Mouse (Mus musculus): ENCODE results near the gene Slc16a8. TPM values are rescaled to one million over a fixed set of nuclear protein-coding genes. Genes with fewer than 3 reads are reported as not detected.

The Slc16a8 gene
- total and polyA plus RNA-seq, 3 experiments, result 0.16 to 0.57 (median 0.39) TPM

GRCm38 (mm10) chr15:79282434-79282833 lies 27.9 kb upstream of the Slc16a8 start:
- Histone ChIP-seq H3K4me3 (no peak overlapping the region), H3K9ac (ENCODE audit: low read depth, low read length) (no peak overlapping the region), H3K4me1 (ENCODE audit: control insufficient read depth, insufficient read depth, low read length) (no peaks in the 10 kb centered on the region), H3K27ac (no peak overlapping the region), H3K27me3 (ENCODE audit: control insufficient read depth, insufficient read depth, low read length) (no peaks in the 10 kb centered on the region), H3K36me3 (ENCODE audit: control insufficient read depth, insufficient read depth, low read length) (no peaks in the 10 kb centered on the region), H3K79me2 (replicated peaks; ENCODE audit: control insufficient read depth, insufficient read depth, low read length) (no peaks in the 10 kb centered on the region)
- TF ChIP-seq CTCF (IDR thresholded peaks at IDR 0.05), result no peak
- DNase-seq, result no peak
- intact Hi-C loops (cut with DNase I), result loop anchor here (5.0 kb wide), 2 partner anchors 40 to 185 kb away; no protein-coding TSS in a partner anchor
- 80% methylated on average over 5 of the region's 5 CpGs for WGBS

GRCm38 (mm10) chr15:79281389-79281788 lies 26.8 kb upstream of the Slc16a8 start:
- no peak overlapping the region for H3K9ac ChIP-seq (ENCODE audit: low read depth, low read length)
- H3K36me3 ChIP-seq (ENCODE audit: control insufficient read depth, insufficient read depth, low read length), result no peaks in the 10 kb centered on the region
- no peak overlapping the region for H3K27ac ChIP-seq
- intact Hi-C loops (cut with DNase I), result loop anchor here (5.0 kb wide), 2 partner anchors 41 to 186 kb away; no protein-coding TSS in a partner anchor
- no peaks in the 10 kb centered on the region for H3K79me2 ChIP-seq (replicated peaks; ENCODE audit: control insufficient read depth, insufficient read depth, low read length)
- TF ChIP-seq EP300 (IDR thresholded peaks at IDR 0.05; ENCODE audit: insufficient read depth, low read depth, low read length) (no peak), CTCF (IDR thresholded peaks at IDR 0.05) (no peak), POLR2A (IDR thresholded peaks at IDR 0.05; ENCODE audit: insufficient read depth, low read depth, low read length) (no peak)
- H3K4me3 ChIP-seq, result no peak overlapping the region
- no peaks in the 10 kb centered on the region for H3K27me3 ChIP-seq (ENCODE audit: control insufficient read depth, insufficient read depth, low read length)
- DNase-seq, result no peak
- 84% methylated on average over 1 of the region's 1 CpGs for WGBS
- H3K4me1 ChIP-seq (ENCODE audit: control insufficient read depth, insufficient read depth, low read length), result no peaks in the 10 kb centered on the region

GRCm38 (mm10) chr15:79280850-79281249 lies 26.3 kb upstream of the Slc16a8 start:
- Histone ChIP-seq H3K36me3 (ENCODE audit: control insufficient read depth, insufficient read depth, low read length) (no peaks in the 10 kb centered on the region), H3K27ac (no peak overlapping the region), H3K79me2 (replicated peaks; ENCODE audit: control insufficient read depth, insufficient read depth, low read length) (no peaks in the 10 kb centered on the region), H3K9ac (ENCODE audit: low read depth, low read length) (no peak overlapping the region), H3K4me3 (no peak overlapping the region), H3K27me3 (ENCODE audit: control insufficient read depth, insufficient read depth, low read length) (no peaks in the 10 kb centered on the region), H3K4me1 (ENCODE audit: control insufficient read depth, insufficient read depth, low read length) (no peaks in the 10 kb centered on the region)
- DNase-seq, result no peak
- intact Hi-C loops (cut with DNase I), result loop anchor here (5.0 kb wide), 2 partner anchors 41 to 186 kb away; no protein-coding TSS in a partner anchor
- 44% methylated on average over 5 of the region's 5 CpGs for WGBS
- TF ChIP-seq EP300 (IDR thresholded peaks at IDR 0.05; ENCODE audit: insufficient read depth, low read depth, low read length) (no peak), CTCF (IDR thresholded peaks at IDR 0.05) (peak; percentile 39)

GRCm38 (mm10) chr15:79280209-79280608 lies 25.6 kb upstream of the Slc16a8 start:
- Histone ChIP-seq H3K9ac (ENCODE audit: low read depth, low read length) (no peak overlapping the region), H3K4me1 (ENCODE audit: control insufficient read depth, insufficient read depth, low read length) (no peaks in the 10 kb centered on the region), H3K4me3 (no peak overlapping the region), H3K79me2 (replicated peaks; ENCODE audit: control insufficient read depth, insufficient read depth, low read length) (no peaks in the 10 kb centered on the region), H3K27me3 (ENCODE audit: control insufficient read depth, insufficient read depth, low read length) (no peaks in the 10 kb centered on the region), H3K36me3 (ENCODE audit: control insufficient read depth, insufficient read depth, low read length) (no peaks in the 10 kb centered on the region), H3K27ac (no peak overlapping the region)
- intact Hi-C loops (cut with DNase I), result loop anchor here (5.0 kb wide), 2 partner anchors 42 to 187 kb away; no protein-coding TSS in a partner anchor
- WGBS, result 28% methylated on average over 6 of the region's 6 CpGs
- DNase-seq, result no peak
- TF ChIP-seq CTCF (IDR thresholded peaks at IDR 0.05) (peak; percentile 67), POLR2A (IDR thresholded peaks at IDR 0.05; ENCODE audit: insufficient read depth, low read depth, low read length) (no peak), EP300 (IDR thresholded peaks at IDR 0.05; ENCODE audit: insufficient read depth, low read depth, low read length) (no peak)

GRCm38 (mm10) chr15:79277728-79278127 lies 23.2 kb upstream of the Slc16a8 start:
- Histone ChIP-seq H3K79me2 (replicated peaks; ENCODE audit: control insufficient read depth, insufficient read depth, low read length) (no peaks in the 10 kb centered on the region), H3K9ac (ENCODE audit: low read depth, low read length) (no peak overlapping the region), H3K36me3 (ENCODE audit: control insufficient read depth, insufficient read depth, low read length) (no peaks in the 10 kb centered on the region), H3K4me3 (no peak overlapping the region), H3K4me1 (ENCODE audit: control insufficient read depth, insufficient read depth, low read length) (no peaks in the 10 kb centered on the region), H3K27me3 (ENCODE audit: control insufficient read depth, insufficient read depth, low read length) (no peaks in the 10 kb centered on the region), H3K27ac (no peak overlapping the region)
- no peak for DNase-seq
- 50% methylated on average over 10 of the region's 10 CpGs for WGBS
- TF ChIP-seq CTCF (IDR thresholded peaks at IDR 0.05), result no peak
- no peak for TF ChIP-seq POLR2A (IDR thresholded peaks at IDR 0.05; ENCODE audit: insufficient read depth, low read depth, low read length)
- TF ChIP-seq EP300 (IDR thresholded peaks at IDR 0.05; ENCODE audit: insufficient read depth, low read depth, low read length), result no peak
- intact Hi-C loops (cut with DNase I), result no loop called here

- Histone ChIP-seq H3K4me1 (ENCODE audit: control insufficient read depth, insufficient read depth, low read length) (peaks cover 6% of the 10 kb centered on the region), H3K27ac (no peak overlapping the region), H3K4me3 (no peak overlapping the region), H3K36me3 (ENCODE audit: control insufficient read depth, insufficient read depth, low read length) (no peaks in the 10 kb centered on the region), H3K79me2 (replicated peaks; ENCODE audit: control insufficient read depth, insufficient read depth, low read length) (no peaks in the 10 kb centered on the region), H3K27me3 (ENCODE audit: control insufficient read depth, insufficient read depth, low read length) (no peaks in the 10 kb centered on the region), H3K9ac (ENCODE audit: low read depth, low read length) (no peak overlapping the region)
- no peak for DNase-seq
- TF ChIP-seq CTCF (IDR thresholded peaks at IDR 0.05), result no peak
- TF ChIP-seq EP300 (IDR thresholded peaks at IDR 0.05; ENCODE audit: insufficient read depth, low read depth, low read length), result no peak
- no peak for TF ChIP-seq POLR2A (IDR thresholded peaks at IDR 0.05; ENCODE audit: insufficient read depth, low read depth, low read length)
- 59% methylated on average over 10 of the region's 10 CpGs for WGBS
- intact Hi-C loops (cut with DNase I), result no loop called here
These were observed 18.5 kb upstream of the Slc16a8 start for GRCm38 (mm10) chr15:79273020-79273419.

All from heart, adult 2 months (tissue).